Mouse (Mus musculus): ENCODE results near the gene Nav2.

DNA sequence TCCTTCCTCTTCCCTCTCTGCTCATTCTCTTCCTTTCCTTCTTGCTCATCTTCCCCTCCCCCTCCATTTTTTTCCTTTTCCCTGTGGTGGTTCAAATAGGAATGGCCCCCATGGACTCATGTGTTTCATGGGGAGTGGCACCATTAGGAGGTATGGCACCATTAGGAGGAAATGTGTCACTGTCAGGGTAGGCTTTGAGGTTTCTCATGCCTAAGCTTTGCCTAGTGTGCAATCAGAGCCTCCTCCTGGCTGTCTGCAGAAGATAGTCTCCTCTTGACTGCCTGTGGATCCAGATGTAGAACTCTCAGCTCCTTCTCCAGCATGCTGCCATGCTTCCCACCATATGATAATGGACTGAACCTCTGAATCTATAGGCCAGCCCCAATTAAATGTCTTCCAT lies 525.4 kb downstream of the Nav2 start:
- no peak for TF ChIP-seq GATA1 (IDR thresholded peaks at IDR 0.05; ENCODE audit: borderline replicate concordance, low read length)
- no peak for TF ChIP-seq FLI1 (IDR thresholded peaks at IDR 0.05; ENCODE audit: low read length)
